Mouse (Mus musculus): ENCODE data around the gene H2afy2. TPM values are rescaled to one million over a fixed set of nuclear protein-coding genes. Genes with fewer than 3 reads are reported as not detected.

Gene H2afy2
- total RNA-seq (2014; rRNA removed) (90.4 and 97.7 TPM in 2 replicates), polyA plus RNA-seq (2015; fragmentation: Nextera tagmentation; extraction: Ambion mirVana) (157 and 162 TPM in 2 replicates)

DNA sequence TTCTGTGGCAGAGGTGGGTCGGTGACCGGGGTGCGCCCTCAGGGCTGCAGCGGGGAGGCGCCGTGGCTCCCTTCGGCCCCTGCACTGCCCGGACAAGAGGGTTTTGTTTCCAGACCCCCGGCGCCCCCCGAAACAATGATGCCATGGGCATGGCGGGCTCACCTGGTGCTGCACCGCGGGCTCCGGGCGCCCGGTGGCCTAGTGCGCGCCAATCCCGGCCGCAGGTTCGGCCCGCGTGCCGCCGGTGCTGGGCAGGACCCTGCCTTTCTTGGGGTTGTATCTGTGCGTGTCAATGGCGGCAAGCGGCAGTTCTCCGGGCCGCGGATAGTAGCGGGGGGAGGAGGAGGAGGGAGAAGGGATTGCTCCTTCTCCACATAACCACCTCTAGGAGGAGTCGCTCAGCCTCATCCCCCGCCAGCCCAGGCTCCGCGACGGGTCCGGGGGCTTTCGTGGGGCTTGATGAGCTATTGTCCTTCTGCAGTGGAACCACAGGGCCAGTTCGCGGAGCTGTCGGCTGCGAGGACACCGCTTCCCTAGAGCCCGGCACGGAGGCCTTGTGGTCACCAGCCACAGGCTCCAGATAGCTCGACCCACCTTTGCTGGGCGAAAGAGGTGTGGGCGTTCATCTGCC is at the start of gene H2afy2:
Gene H2afy2, minus strand, starts transcription at position 527 of the 631 bp plus-strand sequence.
- WGBS, result under 1% methylated on average over 49 of the region's 50 CpGs

DNA sequence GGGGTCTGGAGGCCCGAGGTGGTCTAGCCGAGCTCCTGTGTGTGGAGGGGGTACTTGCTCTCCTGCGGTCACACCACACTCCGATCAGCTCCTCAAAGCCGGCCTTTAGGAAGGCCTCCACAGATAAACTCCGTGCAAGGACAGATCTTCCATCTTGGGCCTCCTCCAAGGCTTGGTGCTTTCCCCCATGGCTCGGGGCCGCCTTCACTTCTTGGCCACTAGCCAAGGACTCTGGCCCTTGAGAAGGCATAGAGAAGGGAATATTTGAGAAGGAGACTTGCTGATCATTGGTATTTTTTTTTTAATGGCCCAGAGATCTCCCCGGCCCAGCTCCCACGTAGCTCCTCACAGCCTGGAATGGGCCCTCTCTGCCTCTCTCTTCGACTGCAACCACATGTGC is 48.8 kb upstream of the H2afy2 start:
- Histone ChIP-seq H3K36me3 (ENCODE audit: insufficient read depth, low read length) (no peaks in the 10 kb centered on the region), H3K4me1 (ENCODE audit: insufficient read depth, low read length) (no peaks in the 10 kb centered on the region), H3K9me3 (ENCODE audit: low read length) (no peaks in the 10 kb centered on the region), H3K27me3 (ENCODE audit: insufficient read depth, low read length) (no peaks in the 10 kb centered on the region), H3K27ac (no peak overlapping the region), H3K9ac (replicated peaks; ENCODE audit: low read length) (no peak overlapping the region), H3K4me3 (ENCODE audit: low read length) (no peak overlapping the region), H3K4me2 (ENCODE audit: low read depth, low read length) (no peak overlapping the region)
- no peak for DNase-seq (ENCODE audit: low spot score)
- WGBS, result 79% methylated on average over 11 of the region's 11 CpGs
- no peak for ATAC-seq
- TF ChIP-seq CTCF (IDR thresholded peaks at IDR 0.05; ENCODE audit: low read depth), result no peak

More for the DNA sequence above, at the start of gene H2afy2:
- ATAC-seq, result peak; percentile 92
- DNase-seq (ENCODE audit: low spot score), result peak; percentile 90
- Histone ChIP-seq H3K4me1 (ENCODE audit: insufficient read depth, low read length) (peaks cover 8% of the 10 kb centered on the region), H3K36me3 (ENCODE audit: insufficient read depth, low read length) (no peaks in the 10 kb centered on the region), H3K4me2 (ENCODE audit: low read depth, low read length) (peak within 1 kb of the TSS; percentile 63), H3K4me3 (ENCODE audit: low read length) (peak within 1 kb of the TSS; percentile 89), H3K27me3 (ENCODE audit: insufficient read depth, low read length) (no peaks in the 10 kb centered on the region), H3K9ac (replicated peaks; ENCODE audit: low read length) (peak within 1 kb of the TSS; percentile 99), H3K27ac (peak within 1 kb of the TSS; percentile 99), H3K9me3 (ENCODE audit: low read length) (no peaks in the 10 kb centered on the region)
- TF ChIP-seq CTCF (IDR thresholded peaks at IDR 0.05; ENCODE audit: low read depth), result peak; percentile 73

DNA sequence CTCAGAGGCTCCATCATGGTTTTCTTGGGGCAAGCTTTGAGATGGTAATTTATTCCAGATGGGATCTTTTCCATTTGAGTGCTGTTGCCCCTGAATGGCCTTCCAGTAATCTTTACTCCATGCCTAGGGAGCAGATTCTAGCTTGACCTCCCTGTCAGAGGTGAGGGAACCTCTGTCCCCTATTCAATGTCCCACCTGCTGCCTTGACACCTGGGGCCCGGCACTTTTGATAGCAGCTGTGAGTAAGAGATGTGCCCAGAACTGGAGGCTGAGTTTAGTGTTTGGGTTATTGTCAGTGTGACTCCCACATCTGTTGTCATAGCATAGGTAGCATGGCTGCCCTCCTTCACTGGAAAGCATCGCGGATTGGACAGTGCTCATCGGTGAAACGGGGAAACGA is 47.8 kb upstream of the H2afy2 start:
- WGBS, result 94% methylated on average over 6 of the region's 6 CpGs
- H3K27me3 ChIP-seq (ENCODE audit: insufficient read depth, low read length), result no peaks in the 10 kb centered on the region
- TF ChIP-seq CTCF (IDR thresholded peaks at IDR 0.05; ENCODE audit: low read depth), result no peak
- DNase-seq (ENCODE audit: low spot score), result no peak
- ATAC-seq, result no peak
- no peak overlapping the region for H3K4me3 ChIP-seq (ENCODE audit: low read length)
- H3K36me3 ChIP-seq (ENCODE audit: insufficient read depth, low read length), result no peaks in the 10 kb centered on the region
- no peaks in the 10 kb centered on the region for H3K4me1 ChIP-seq (ENCODE audit: insufficient read depth, low read length)
- no peak overlapping the region for H3K4me2 ChIP-seq (ENCODE audit: low read depth, low read length)
- H3K9ac ChIP-seq (replicated peaks; ENCODE audit: low read length), result no peak overlapping the region
- H3K27ac ChIP-seq, result no peak overlapping the region
- no peaks in the 10 kb centered on the region for H3K9me3 ChIP-seq (ENCODE audit: low read length)

DNA sequence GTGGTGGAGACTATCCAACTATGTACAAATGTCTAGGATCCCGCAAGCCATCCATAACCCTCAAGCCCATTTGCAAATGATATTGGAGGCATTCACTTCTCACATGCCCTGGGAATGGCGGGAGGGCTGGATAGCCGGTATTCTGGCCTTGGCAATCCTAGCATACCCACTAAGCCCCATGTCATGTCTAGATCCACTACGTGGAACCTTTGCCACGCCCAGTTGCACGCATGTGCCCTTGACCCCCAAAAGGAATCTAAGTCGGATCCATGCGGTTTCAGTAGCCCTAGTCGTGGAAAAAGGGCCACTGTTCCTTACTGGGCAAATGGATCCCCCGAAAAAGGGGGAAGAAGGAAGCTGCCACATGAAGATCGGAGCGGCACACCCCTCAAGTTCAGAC is 47.3 kb upstream of the H2afy2 start:
- no peaks in the 10 kb centered on the region for H3K9me3 ChIP-seq (ENCODE audit: low read length)
- DNase-seq (ENCODE audit: low spot score) (no peak), ATAC-seq (no peak)
- H3K4me2 ChIP-seq (ENCODE audit: low read depth, low read length), result no peak overlapping the region
- no peak overlapping the region for H3K4me3 ChIP-seq (ENCODE audit: low read length)
- WGBS, result 77% methylated on average over 12 of the region's 12 CpGs
- no peaks in the 10 kb centered on the region for H3K27me3 ChIP-seq (ENCODE audit: insufficient read depth, low read length)
- no peak for TF ChIP-seq CTCF (IDR thresholded peaks at IDR 0.05; ENCODE audit: low read depth)
- no peaks in the 10 kb centered on the region for H3K4me1 ChIP-seq (ENCODE audit: insufficient read depth, low read length)
- no peak overlapping the region for H3K9ac ChIP-seq (replicated peaks; ENCODE audit: low read length)
- no peak overlapping the region for H3K27ac ChIP-seq
- no peaks in the 10 kb centered on the region for H3K36me3 ChIP-seq (ENCODE audit: insufficient read depth, low read length)

DNA sequence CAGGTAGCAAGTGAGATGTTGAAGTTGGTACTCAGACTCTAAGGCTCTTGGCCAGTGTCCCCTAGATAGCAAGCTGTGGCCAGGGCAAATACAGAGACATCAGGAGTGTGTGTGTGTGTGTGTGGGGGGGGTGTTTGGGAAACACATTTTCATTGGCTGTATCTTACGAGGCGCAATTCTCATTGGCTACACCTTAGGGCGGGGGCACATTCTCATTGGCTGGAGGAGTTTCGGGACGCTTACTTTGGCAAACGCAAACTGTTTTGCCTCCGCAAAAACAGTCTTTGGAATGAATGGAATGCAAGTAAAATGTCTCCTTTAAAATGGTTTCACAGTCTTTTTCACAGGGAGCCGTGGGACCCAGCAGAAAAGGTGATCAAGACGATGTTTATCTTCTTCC is 46.9 kb upstream of the H2afy2 start:
- 57% methylated on average over 9 of the region's 9 CpGs for WGBS
- Histone ChIP-seq H3K9me3 (ENCODE audit: low read length) (no peaks in the 10 kb centered on the region), H3K9ac (replicated peaks; ENCODE audit: low read length) (no peak overlapping the region), H3K4me2 (ENCODE audit: low read depth, low read length) (no peak overlapping the region), H3K36me3 (ENCODE audit: insufficient read depth, low read length) (no peaks in the 10 kb centered on the region), H3K4me1 (ENCODE audit: insufficient read depth, low read length) (no peaks in the 10 kb centered on the region), H3K27ac (no peak overlapping the region), H3K27me3 (ENCODE audit: insufficient read depth, low read length) (no peaks in the 10 kb centered on the region), H3K4me3 (ENCODE audit: low read length) (no peak overlapping the region)
- TF ChIP-seq CTCF (IDR thresholded peaks at IDR 0.05; ENCODE audit: low read depth), result no peak
- DNase-seq (ENCODE audit: low spot score) (no peak), ATAC-seq (no peak)

DNA sequence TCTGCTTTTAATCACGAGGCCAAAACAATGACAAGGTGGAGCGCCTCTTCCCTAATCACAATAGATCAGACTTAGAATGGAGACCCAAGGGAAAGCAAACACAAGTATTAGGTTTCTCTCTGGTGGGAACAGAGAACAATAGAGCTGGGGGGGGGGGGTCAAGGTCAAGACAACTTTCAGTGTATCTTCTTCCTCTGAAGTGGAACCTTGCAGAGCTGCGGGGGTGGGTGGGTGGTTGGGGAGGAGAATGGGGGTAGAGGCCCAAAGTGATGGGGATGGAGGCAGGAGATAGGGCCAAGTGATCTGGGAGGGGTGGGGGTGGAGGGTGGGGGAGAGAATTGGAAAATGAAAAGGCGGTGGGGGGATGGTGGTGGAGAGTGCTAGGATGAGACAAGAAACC is 45.1 kb upstream of the H2afy2 start:
- Histone ChIP-seq H3K27ac (no peak overlapping the region), H3K4me3 (ENCODE audit: low read length) (no peak overlapping the region), H3K27me3 (ENCODE audit: insufficient read depth, low read length) (no peaks in the 10 kb centered on the region), H3K4me2 (ENCODE audit: low read depth, low read length) (no peak overlapping the region), H3K9me3 (ENCODE audit: low read length) (no peaks in the 10 kb centered on the region), H3K36me3 (ENCODE audit: insufficient read depth, low read length) (no peaks in the 10 kb centered on the region), H3K4me1 (ENCODE audit: insufficient read depth, low read length) (no peaks in the 10 kb centered on the region), H3K9ac (replicated peaks; ENCODE audit: low read length) (no peak overlapping the region)
- WGBS, result 37% methylated on average over 4 of the region's 4 CpGs
- no peak for DNase-seq (ENCODE audit: low spot score)
- no peak for ATAC-seq
- TF ChIP-seq CTCF (IDR thresholded peaks at IDR 0.05; ENCODE audit: low read depth), result no peak
